Mouse (Mus musculus) kidney, adult 2 months (tissue): ENCODE measurements around the gene Fam84b. TPM values are rescaled to one million over a fixed set of nuclear protein-coding genes. Genes with fewer than 3 reads are reported as not detected.

Experiments used
- DNase-seq: peaks from one replicate; pipeline ENCODE4 v3.0.0; 2021
- H3K27ac ChIP-seq: fragments of 200-500 bp; 2 replicates; pipeline ENCODE4 v1.5.1; 2012; ENCODE audit warnings: low read depth, low read length, control low read depth, inconsistent platforms; ENCODE audit not compliant: insufficient read depth
- H3K27me3 ChIP-seq: fragments of 200-500 bp; replicated peaks from 2 replicates; pipeline ENCODE4 v1.6.1; 2012; ENCODE audit warnings: mild to moderate bottlenecking, moderate library complexity, low read length, inconsistent platforms; ENCODE audit not compliant: control insufficient read depth, insufficient read depth
- H3K36me3 ChIP-seq: fragments of 200-500 bp; 2 replicates; pipeline ENCODE4 v1.6.1; 2012; ENCODE audit warnings: mild to moderate bottlenecking, moderate library complexity, low read length, inconsistent platforms; ENCODE audit not compliant: control insufficient read depth, insufficient read depth
- H3K4me1 ChIP-seq: fragments of 200-500 bp; 2 replicates; pipeline ENCODE4 v1.6.1; 2011; ENCODE audit warnings: low read length; ENCODE audit not compliant: control insufficient read depth, insufficient read depth
- H3K4me3 ChIP-seq: fragments of 200-500 bp; 2 replicates; pipeline ENCODE4 v1.5.1; 2011; ENCODE audit warnings: mild to moderate bottlenecking, low read depth, low read length, control low read depth; ENCODE audit not compliant: insufficient read depth
- CTCF ChIP-seq: fragments of 200-500 bp; conservative IDR thresholded peaks from 2 replicates; pipeline ENCODE4 v1.5.1; 2011; ENCODE audit warnings: low read depth, mild to moderate bottlenecking, control low read depth, low read length, moderate library complexity, mixed read lengths; ENCODE audit not compliant: insufficient read depth, insufficient read length
- POLR2A ChIP-seq: fragments of 200-500 bp; IDR thresholded peaks from one replicate; pipeline ENCODE4 v1.6.1; 2011; ENCODE audit warnings: low read depth, low read length, control low read depth
- WGBS: fragments of 180-500 bp; shearing (Covaris S2); methylation state at CpG from one replicate; pipeline ENCODE4 v1.1.7; 2018; 5-methylcytosine and 5-hydroxymethylcytosine counted together
- polyA plus RNA-seq: library from polyadenylated mRNA; depleted of rRNA; stranded (reverse); fragments of >200 nt; gene quantifications from 2 replicates; pipeline ENCODE4 v1.2.3, GENCODE M21; 2012

Gene Fam84b
- polyA plus RNA-seq, 1 experiment: 18.1 TPM

- TF ChIP-seq CTCF: peak; percentile 59
- no peak for TF ChIP-seq POLR2A
- Histone ChIP-seq H3K27ac (no peak overlapping the region), H3K4me3 (no peak overlapping the region), H3K27me3 (no peaks in the 10 kb centered on the region), H3K4me1 (peaks cover 6% of the 10 kb centered on the region; the same call in 1 of the 2 replicates), H3K36me3 (no peaks in the 10 kb centered on the region)
- peak; percentile 53 for DNase-seq
Observed at GRCm38 (mm10) chr15:60832586-60832985, 21.0 kb downstream of the Fam84b start.

GRCm38 (mm10) chr15:60826226-60826625 lies 27.4 kb downstream of the Fam84b start:
- Histone ChIP-seq H3K4me1 (peaks cover 6% of the 10 kb centered on the region; the same call in 1 of the 2 replicates), H3K27me3 (no peaks in the 10 kb centered on the region), H3K27ac (no peak overlapping the region), H3K36me3 (no peaks in the 10 kb centered on the region), H3K4me3 (no peak overlapping the region)
- TF ChIP-seq CTCF (no peak), POLR2A (no peak)
- 79% methylated on average over 1 of the region's 1 CpGs for WGBS
- DNase-seq: no peak

GRCm38 (mm10) chr15:60824751-60825227 lies 28.8 kb downstream of the Fam84b start:
- Histone ChIP-seq H3K4me1 (peaks cover 12% of the 10 kb centered on the region; the same call in 1 of the 2 replicates), H3K36me3 (no peaks in the 10 kb centered on the region), H3K27ac (peak overlapping the region; percentile 100), H3K27me3 (no peaks in the 10 kb centered on the region), H3K4me3 (peak overlapping the region; percentile 100)
- DNase-seq: peak; percentile 97
- under 1% methylated on average over 32 of the region's 32 CpGs for WGBS
- peak; percentile 75 for TF ChIP-seq POLR2A
- 0 out of 2 replicates have a peak, but pooled peaks have one; percentile 1 for TF ChIP-seq CTCF

GRCm38 (mm10) chr15:60823870-60824709 lies 29.5 kb downstream of the Fam84b start:
- TF ChIP-seq CTCF (no peak), POLR2A (no peak)
- Histone ChIP-seq H3K4me1 (peaks cover 12% of the 10 kb centered on the region; the same call in 1 of the 2 replicates), H3K4me3 (peak overlapping the region; percentile 100), H3K27me3 (no peaks in the 10 kb centered on the region), H3K27ac (peak overlapping the region; percentile 100), H3K36me3 (no peaks in the 10 kb centered on the region)
- DNase-seq: peak; percentile 78
- under 1% methylated on average over 45 of the region's 45 CpGs for WGBS

GRCm38 (mm10) chr15:60823620-60823869 lies 30.0 kb downstream of the Fam84b start:
- Histone ChIP-seq H3K27ac (peak overlapping the region; percentile 100), H3K27me3 (no peaks in the 10 kb centered on the region), H3K4me3 (peak overlapping the region; percentile 100), H3K4me1 (peaks cover 12% of the 10 kb centered on the region; the same call in 1 of the 2 replicates), H3K36me3 (no peaks in the 10 kb centered on the region)
- no peak for DNase-seq
- WGBS: under 1% methylated on average over 24 of the region's 24 CpGs
- no peak for TF ChIP-seq CTCF
- no peak for TF ChIP-seq POLR2A

DNA sequence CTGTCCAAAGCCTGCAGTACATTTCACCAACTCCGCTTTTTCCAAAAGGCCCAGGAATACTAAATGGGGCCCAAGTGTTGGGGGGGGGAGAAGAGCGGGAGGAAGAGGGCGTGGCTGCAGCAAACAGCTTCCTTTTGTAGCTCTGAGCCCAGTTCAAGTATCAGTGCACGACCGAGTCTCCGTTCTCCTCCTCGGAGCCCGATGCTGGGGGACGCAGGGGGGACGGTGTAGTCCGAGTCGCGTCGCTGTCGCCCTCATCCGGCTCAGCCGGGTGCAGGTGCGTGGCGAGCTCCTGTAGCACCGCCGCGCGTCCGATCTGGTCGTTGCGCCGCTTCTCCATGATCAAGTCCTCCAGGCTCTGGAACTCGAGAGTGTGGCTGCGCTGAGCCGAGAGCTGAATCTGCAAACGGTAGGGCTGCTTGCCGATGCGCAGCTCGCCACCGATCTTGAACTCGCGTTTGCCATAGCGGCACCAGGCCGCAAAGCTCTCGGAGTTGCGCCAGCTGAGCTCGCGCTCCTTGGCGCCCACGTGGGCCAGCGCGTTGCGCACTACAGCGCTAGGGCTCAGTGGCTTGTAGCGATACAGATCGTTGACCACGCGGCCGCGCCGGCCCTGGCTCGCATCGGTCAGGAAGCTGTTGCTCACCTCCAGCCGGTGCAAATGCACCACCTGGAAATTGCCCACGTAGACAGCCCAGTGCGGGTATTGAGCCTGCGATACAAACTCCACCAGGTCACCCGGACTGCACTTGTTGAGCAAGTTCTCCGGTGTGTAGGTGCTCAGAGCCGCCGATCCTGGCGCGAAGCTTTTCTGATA lies 30.6 kb downstream of the Fam84b start:
- Histone ChIP-seq H3K4me3 (peak overlapping the region; percentile 100), H3K27ac (peak overlapping the region; percentile 100), H3K36me3 (no peaks in the 10 kb centered on the region), H3K27me3 (no peaks in the 10 kb centered on the region), H3K4me1 (peaks cover 12% of the 10 kb centered on the region; the same call in 1 of the 2 replicates)
- peak; percentile 26; the same call in 1 of the 2 replicates for TF ChIP-seq CTCF
- TF ChIP-seq POLR2A: no peak
- under 1% methylated on average over 68 of the region's 68 CpGs for WGBS
- DNase-seq: peak; percentile 92
